Mouse (Mus musculus): ENCODE results near the gene Unc119. TPM values are rescaled to one million over a fixed set of nuclear protein-coding genes. Genes with fewer than 3 reads are reported as not detected.

Unc119 gene
- 58.3 and 116 TPM in 2 replicates for polyA plus RNA-seq (2012; ENCODE audit: low replicate concordance)

GRCm38 (mm10) chr11:78343381-78344327 lies at the start of gene Unc119:
Gene Unc119, plus strand, starts transcription at chr11:78343482.

GRCm38 (mm10) chr11:78301357-78302084 lies 41.8 kb upstream of the Unc119 start, which contains the start of gene Spag5:
Gene Spag5, plus strand, starts transcription at chr11:78301529.

GRCm38 (mm10) chr11:78322860-78323259 lies 20.4 kb upstream of the Unc119 start, which contains the start of gene Aldoc:
Gene Aldoc, plus strand, starts transcription at chr11:78322968.

GRCm38 (mm10) chr11:78327634-78328511 lies 15.4 kb upstream of the Unc119 start, which contains the start of gene Pigs:
Gene Pigs, plus strand, starts transcription at chr11:78328415.

GRCm38 (mm10) chr11:78386508-78387043 lies 43.3 kb downstream of the Unc119 start, which contains the start of gene Foxn1:
Gene Foxn1, minus strand, starts transcription at chr11:78386558.

Other genes starting within 250 kb of the Unc119 start
- 34.4 and 71.5 TPM in 2 replicates for gene Fam222b, start 248.8 kb upstream of the Unc119 start, polyA plus RNA-seq (2012; ENCODE audit: low replicate concordance)
- 21.7 and 48.0 TPM in 2 replicates for gene Traf4, start 177.9 kb upstream of the Unc119 start, polyA plus RNA-seq (2012; ENCODE audit: low replicate concordance)
- gene Nek8, start 166.8 kb upstream of the Unc119 start, polyA plus RNA-seq (2012; ENCODE audit: low replicate concordance): 10.0 and 12.8 TPM in 2 replicates
- 27.8 and 37.9 TPM in 2 replicates for gene Tlcd1, start 166.8 kb upstream of the Unc119 start, polyA plus RNA-seq (2012; ENCODE audit: low replicate concordance)
- gene Rpl23a, start 159.9 kb upstream of the Unc119 start, polyA plus RNA-seq (2012; ENCODE audit: low replicate concordance): 197 and 2,234 TPM in 2 replicates
- 7.2 and 11.3 TPM in 2 replicates for gene Rab34, start 155.1 kb upstream of the Unc119 start, polyA plus RNA-seq (2012; ENCODE audit: low replicate concordance)
- gene Proca1, start 150.1 kb upstream of the Unc119 start, polyA plus RNA-seq (2012; ENCODE audit: low replicate concordance): 0.20 TPM in 1 of 2 replicates, not detected in the other
- 7.2 and 15.6 TPM in 2 replicates for gene Sdf2, start 97.7 kb upstream of the Unc119 start, polyA plus RNA-seq (2012; ENCODE audit: low replicate concordance)
- 68.1 and 97.6 TPM in 2 replicates for gene Supt6, start 97.5 kb upstream of the Unc119 start, polyA plus RNA-seq (2012; ENCODE audit: low replicate concordance)
- gene 2610507B11Rik, start 81.7 kb upstream of the Unc119 start, polyA plus RNA-seq (2012; ENCODE audit: low replicate concordance): 23.0 and 73.1 TPM in 2 replicates
- not detected in 2 replicates for gene BC030499, start 52.6 kb upstream of the Unc119 start, polyA plus RNA-seq (2012; ENCODE audit: low replicate concordance)
- 2.1 and 18.1 TPM in 2 replicates for gene Spag5, start 42.0 kb upstream of the Unc119 start, polyA plus RNA-seq (2012; ENCODE audit: low replicate concordance)
- gene Aldoc, start 20.5 kb upstream of the Unc119 start, polyA plus RNA-seq (2012; ENCODE audit: low replicate concordance): 0.53 and 3.2 TPM in 2 replicates
- gene Pigs, start 15.1 kb upstream of the Unc119 start, polyA plus RNA-seq (2012; ENCODE audit: low replicate concordance): 39.9 and 105 TPM in 2 replicates
- not detected in 2 replicates for gene Foxn1, start 43.1 kb downstream of the Unc119 start, polyA plus RNA-seq (2012; ENCODE audit: low replicate concordance)
- 0.12 TPM in 1 of 2 replicates, not detected in the other for gene Slc13a2, start 78.7 kb downstream of the Unc119 start, polyA plus RNA-seq (2012; ENCODE audit: low replicate concordance)
- gene Slc46a1, start 122.2 kb downstream of the Unc119 start, polyA plus RNA-seq (2012; ENCODE audit: low replicate concordance): 1.1 and 1.9 TPM in 2 replicates
- gene Sarm1, start 154.3 kb downstream of the Unc119 start, polyA plus RNA-seq (2012; ENCODE audit: low replicate concordance): 0.72 and 1.3 TPM in 2 replicates
- not detected in 2 replicates for gene Vtn, start 155.6 kb downstream of the Unc119 start, polyA plus RNA-seq (2012; ENCODE audit: low replicate concordance)
- gene Sebox, start 160.0 kb downstream of the Unc119 start, polyA plus RNA-seq (2012; ENCODE audit: low replicate concordance): not detected in 2 replicates
- gene Tmem199, start 168.7 kb downstream of the Unc119 start, polyA plus RNA-seq (2012; ENCODE audit: low replicate concordance): 12.6 and 34.2 TPM in 2 replicates
- gene Poldip2, start 168.7 kb downstream of the Unc119 start, polyA plus RNA-seq (2012; ENCODE audit: low replicate concordance): 19.9 and 24.5 TPM in 2 replicates
- 7.6 and 11.1 TPM in 2 replicates for gene Tnfaip1, start 192.8 kb downstream of the Unc119 start, polyA plus RNA-seq (2012; ENCODE audit: low replicate concordance)
- 16.0 and 48.5 TPM in 2 replicates for gene Ift20, start 192.9 kb downstream of the Unc119 start, polyA plus RNA-seq (2012; ENCODE audit: low replicate concordance)
- 3.9 and 6.0 TPM in 2 replicates for gene Tmem97, start 207.3 kb downstream of the Unc119 start, polyA plus RNA-seq (2012; ENCODE audit: low replicate concordance)